Mouse (Mus musculus): ENCODE measurements around the gene 4930518I15Rik.

- TF ChIP-seq CTCF (IDR thresholded peaks at IDR 0.05; ENCODE audit: low read depth, low read length) (no peak), POLR2A (IDR thresholded peaks at IDR 0.05; ENCODE audit: insufficient read depth, low read length) (no peak), EP300 (IDR thresholded peaks at IDR 0.05; ENCODE audit: insufficient read depth, low read depth, low read length) (no peak)
Observed at GRCm38 (mm10) chr2:156843331-156843730, 14.4 kb downstream of the 4930518I15Rik start.

Data from ES-Bruce4 (cell line).